Mouse (Mus musculus): ENCODE data around the gene Nfu1.

DNA sequence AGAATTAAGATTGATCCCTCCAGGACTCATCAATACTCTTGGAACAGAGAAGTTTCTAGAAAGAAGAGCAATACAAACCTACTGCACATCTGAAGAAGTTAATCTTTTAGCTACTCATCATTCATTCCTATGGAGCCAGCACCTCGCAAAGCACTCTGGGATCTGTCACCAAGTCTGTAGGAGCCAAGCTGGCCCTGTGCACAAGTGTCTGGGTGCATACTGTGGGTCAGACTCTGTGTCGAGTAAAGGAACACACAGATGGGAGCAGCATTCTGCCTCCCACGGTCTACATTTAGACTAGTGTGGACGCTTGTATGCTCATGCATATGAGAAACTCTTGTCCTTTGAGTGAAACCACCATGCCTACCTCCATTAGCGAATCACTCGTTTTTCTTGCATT is 11.7 kb upstream of the Nfu1 start:
- TF ChIP-seq MAX (IDR thresholded peaks at IDR 0.05) (no peak), MYOG (IDR thresholded peaks at IDR 0.05; ENCODE audit: control insufficient read depth, extremely low read depth, insufficient read length) (no peak), CTCF (IDR thresholded peaks at IDR 0.05; ENCODE audit: control insufficient read depth, insufficient read depth, insufficient read length) (no peak), USF1 (IDR thresholded peaks at IDR 0.05; ENCODE audit: low read depth) (no peak), CEBPB (IDR thresholded peaks at IDR 0.05; ENCODE audit: low read depth) (no peak), FOSL1 (IDR thresholded peaks at IDR 0.05; ENCODE audit: insufficient read depth, low read length, poor library complexity, severe bottlenecking) (no peak), MYOD1 (IDR thresholded peaks at IDR 0.05; ENCODE audit: control insufficient read depth, insufficient read length, low read depth) (no peak)
